Mouse (Mus musculus): ENCODE measurements around the gene Elovl7.

DNA sequence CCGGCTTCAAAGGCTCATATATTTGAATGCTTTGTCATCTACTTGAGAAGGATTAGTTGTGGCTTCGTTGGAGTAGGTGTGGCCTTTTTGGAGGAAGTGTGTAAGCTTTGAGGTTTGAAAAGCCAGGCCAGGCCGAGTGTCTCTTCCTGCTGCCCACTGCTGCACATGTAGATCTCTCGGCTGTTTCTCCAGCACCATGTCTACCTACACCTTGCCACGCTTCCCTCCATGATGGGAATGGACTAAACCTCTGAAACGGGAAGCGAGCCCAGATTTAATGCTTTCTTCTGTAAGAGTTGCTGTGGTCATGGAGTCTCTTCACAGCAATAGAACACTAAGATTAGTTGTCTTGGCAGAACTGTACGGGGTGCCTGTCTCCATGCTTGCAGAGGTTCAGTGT, 106.0 kb downstream of the Elovl7 start:
- no peak for TF ChIP-seq GATA1 (IDR thresholded peaks at IDR 0.05; ENCODE audit: borderline replicate concordance, low read length)
- TF ChIP-seq CTCF (IDR thresholded peaks at IDR 0.05; ENCODE audit: low read depth, low read length): no peak
- TF ChIP-seq GATA2 (IDR thresholded peaks at IDR 0.05; ENCODE audit: borderline replicate concordance, low read depth, low read length): no peak
- no peak for TF ChIP-seq POLR2AphosphoS5 (IDR thresholded peaks at IDR 0.05; ENCODE audit: insufficient replicate concordance, low read depth, low read length)
- TF ChIP-seq TAL1 (conservative IDR thresholded peaks at IDR 0.05; ENCODE audit: low read depth, low read length): no peak
